Mouse (Mus musculus) C3H10T1/2 (cell line): ENCODE data around the gene Xpc. TPM values are rescaled to one million over a fixed set of nuclear protein-coding genes. Genes with fewer than 3 reads are reported as not detected.

Experiments used
- polyA plus RNA-seq, 2 experiments: library from polyadenylated mRNA; unstranded; fragments of >200 nt; fragmentation: generic; extraction: Trizol; gene quantifications; one replicate each; pipeline ENCODE4 v1.2.1; 2012; ENCODE audit warnings: missing spikeins in 2 of 2

Xpc gene
- 10 to 100 TPM in 1 of 2 experiments, 1 to 10 TPM in 1; 1.2 to 14.0 TPM for polyA plus RNA-seq

DNA sequence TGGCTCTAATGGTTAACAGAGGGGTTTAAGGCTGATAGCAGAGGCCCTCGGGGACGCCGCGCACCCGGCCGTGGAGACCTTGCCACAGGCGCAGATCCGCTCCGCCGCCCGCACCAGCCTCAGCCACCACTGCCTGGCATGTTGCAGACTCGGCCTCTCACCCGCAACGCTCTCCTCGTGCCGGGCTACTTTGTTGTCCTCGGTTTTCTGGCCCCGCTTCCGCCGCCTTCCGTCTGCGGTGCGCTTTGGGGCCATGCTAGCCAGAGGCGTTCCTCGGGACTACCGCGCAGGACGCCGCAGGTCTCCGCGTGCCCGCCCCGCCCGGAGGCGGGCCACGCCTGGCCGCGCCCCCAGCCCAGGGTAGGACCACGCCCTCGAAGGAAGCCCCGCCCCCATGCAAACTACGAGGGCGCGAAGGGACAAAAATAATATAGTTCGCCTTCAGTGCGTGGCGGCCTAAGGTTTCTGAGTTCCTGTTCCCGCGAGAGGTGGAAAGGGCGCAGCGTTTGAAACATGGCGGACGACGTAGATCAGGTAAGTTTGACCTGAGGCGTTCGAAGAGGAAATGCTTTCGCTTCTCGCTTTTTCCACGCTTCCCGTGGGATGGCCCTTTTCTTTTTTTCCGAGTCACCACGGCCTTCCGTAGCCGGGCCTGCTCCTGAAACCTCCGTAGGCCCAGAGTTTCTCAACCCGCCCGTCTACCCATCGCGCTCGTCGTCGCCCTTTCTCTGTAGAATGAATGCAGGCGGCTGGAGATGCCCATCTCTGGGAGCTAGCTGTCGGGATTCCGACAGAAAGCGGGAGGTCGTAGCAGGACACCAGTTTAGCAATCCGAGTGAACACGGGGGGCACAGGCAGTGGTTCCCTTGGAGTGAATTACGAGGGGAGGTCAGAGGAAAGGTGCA is at the start of gene Xpc, which contains the start of gene Lsm3:
Gene Xpc, minus strand, starts transcription at position 344 of the 905 bp plus-strand sequence.
Gene Lsm3, plus strand, starts transcription at position 384 of the 905 bp plus-strand sequence.

DNA sequence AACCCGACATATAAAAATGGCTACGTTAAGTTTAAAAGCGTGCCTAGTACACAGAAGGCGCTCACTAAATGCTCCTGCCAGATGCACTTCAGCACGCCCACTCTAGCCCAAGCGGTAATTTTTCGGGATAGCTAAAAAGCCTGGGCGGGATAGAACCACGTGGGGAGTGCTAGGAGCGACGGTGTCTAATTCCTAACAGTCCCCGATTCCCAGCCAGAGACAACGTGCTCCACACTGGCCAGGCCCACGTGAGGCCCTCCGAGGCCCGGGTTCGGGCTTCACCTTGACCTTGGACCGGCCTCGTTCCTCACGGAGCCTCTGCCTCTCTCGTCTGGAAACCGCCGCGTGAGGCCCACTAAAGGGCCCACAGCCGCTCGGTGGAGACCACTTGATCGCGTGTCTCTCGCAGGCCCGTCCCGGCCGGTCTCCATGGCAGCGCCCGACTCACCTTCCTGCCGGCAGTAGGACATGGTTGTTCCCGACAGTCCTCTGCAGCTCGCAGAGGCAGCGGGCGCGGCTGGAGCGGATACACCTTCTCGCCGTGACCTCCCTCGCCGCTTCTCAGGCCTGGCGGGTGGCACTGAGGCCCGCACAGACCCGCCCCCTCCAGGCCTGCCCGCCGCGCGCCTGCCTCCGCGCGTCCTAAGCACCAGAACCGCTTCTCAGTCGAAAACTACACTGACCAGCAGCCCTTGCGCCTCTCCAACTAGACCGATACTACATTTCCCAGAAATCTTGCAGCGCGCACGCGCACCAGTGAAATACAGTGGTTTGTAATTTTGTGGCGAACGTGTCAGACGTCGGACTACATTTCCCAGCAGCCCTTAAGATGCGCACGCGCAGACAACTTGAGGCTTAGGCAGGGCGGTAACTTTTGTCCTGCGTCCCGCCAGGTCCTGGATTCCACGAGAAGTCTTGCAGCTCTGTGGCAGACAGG is 42.6 kb downstream of the Xpc start, which contains the start of the genes Chchd4 and Tmem43:
Gene Chchd4, minus strand, starts transcription at position 679 of the 937 bp plus-strand sequence.
Gene Tmem43, plus strand, starts transcription at position 836 of the 937 bp plus-strand sequence.

Other genes starting within 250 kb of the Xpc start
- under 1 TPM; 0.02 to 0.19 TPM for gene Wnt7a, start 104.5 kb downstream of the Xpc start, polyA plus RNA-seq
- gene Chchd4, start 42.3 kb downstream of the Xpc start, polyA plus RNA-seq = 1 to 10 TPM; 5.9 to 6.2 TPM
- 10 to 100 TPM; 20.9 to 61.5 TPM for gene Tmem43, start 42.2 kb downstream of the Xpc start, polyA plus RNA-seq
- 100 to 1,000 TPM in 1 of 2 experiments, 10 to 100 TPM in 1; 99.9 to 171 TPM for gene Lsm3, start within 50 bp of the Xpc start, polyA plus RNA-seq
- 100 to 1,000 TPM in 1 of 2 experiments, 10 to 100 TPM in 1; 15.7 to 145 TPM for gene Slc6a6, start 168.2 kb upstream of the Xpc start, polyA plus RNA-seq